Mouse (Mus musculus) right cerebral cortex, postnatal 25 days (tissue): ENCODE results near the gene Kif3c.
"Not testable (repeated sequence)": the region's sequence is repeated elsewhere in the genome, so short reads cannot be mapped to it uniquely, and the experiment has no call there.

Source experiments
- DNase-seq: peaks from one replicate; pipeline ENCODE4 v3.0.0; 2022

Kif3c gene

GRCm38 (mm10) chr12:3370979-3371925 is 6.3 kb downstream of the Kif3c start:
- no peak for DNase-seq

GRCm38 (mm10) chr12:3371991-3372390 is 7.1 kb downstream of the Kif3c start:
- no peak for DNase-seq

GRCm38 (mm10) chr12:3373566-3373965 is 8.6 kb downstream of the Kif3c start:
- no peak for DNase-seq

GRCm38 (mm10) chr12:3374552-3374951 is 9.6 kb downstream of the Kif3c start:
- no peak for DNase-seq

GRCm38 (mm10) chr12:3377190-3377589 is 12.3 kb downstream of the Kif3c start:
- no peak for DNase-seq

GRCm38 (mm10) chr12:3377755-3378154 is 12.8 kb downstream of the Kif3c start:
- no peak for DNase-seq

- no peak for DNase-seq
Measured at GRCm38 (mm10) chr12:3384860-3385259, 19.9 kb downstream of the Kif3c start.

GRCm38 (mm10) chr12:3385271-3385670 is 20.3 kb downstream of the Kif3c start:
- no peak for DNase-seq

GRCm38 (mm10) chr12:3385940-3386339 is 21.0 kb downstream of the Kif3c start:
- peak; percentile 40 for DNase-seq

GRCm38 (mm10) chr12:3387891-3388290 is 23.0 kb downstream of the Kif3c start:
- DNase-seq = no peak

- peak; percentile 27 for DNase-seq
Measured at GRCm38 (mm10) chr12:3389394-3389793, 24.5 kb downstream of the Kif3c start.

GRCm38 (mm10) chr12:3390071-3390470 is 25.1 kb downstream of the Kif3c start:
- no peak for DNase-seq

- peak; percentile 79 for DNase-seq
Measured at GRCm38 (mm10) chr12:3390577-3391262, 25.8 kb downstream of the Kif3c start.

GRCm38 (mm10) chr12:3391276-3391675 is 26.3 kb downstream of the Kif3c start:
- DNase-seq = no peak

- DNase-seq = no peak
Measured at GRCm38 (mm10) chr12:3393140-3393539, 28.2 kb downstream of the Kif3c start.

- DNase-seq = no peak
Measured at GRCm38 (mm10) chr12:3396931-3397330, 32.0 kb downstream of the Kif3c start.

GRCm38 (mm10) chr12:3405662-3406061 is 40.7 kb downstream of the Kif3c start:
- DNase-seq = not testable (repeated sequence)

- DNase-seq = no peak
Measured at GRCm38 (mm10) chr12:3406585-3406984, 41.7 kb downstream of the Kif3c start.

- DNase-seq = no peak
Measured at GRCm38 (mm10) chr12:3414956-3415355, 50.0 kb downstream of the Kif3c start.

- DNase-seq = no peak
Measured at GRCm38 (mm10) chr12:3418761-3419160, 53.8 kb downstream of the Kif3c start.

GRCm38 (mm10) chr12:3420519-3420918 is 55.6 kb downstream of the Kif3c start:
- no peak for DNase-seq

GRCm38 (mm10) chr12:3422786-3423185 is 57.9 kb downstream of the Kif3c start:
- DNase-seq = no peak

GRCm38 (mm10) chr12:3424179-3424578 is 59.2 kb downstream of the Kif3c start:
- no peak for DNase-seq
